Mouse (Mus musculus): ENCODE data around the gene Olfr248.
"Not testable (repeated sequence)": the region's sequence is repeated elsewhere in the genome, so short reads cannot be mapped to it uniquely, and the experiment has no call there.

Olfr248 gene

GRCm38 (mm10) chr1:174390746-174391145 lies at the start of gene Olfr248:
Gene Olfr248 (plus strand): TSS chr1:174391046.
- DNase-seq (ENCODE audit: extremely low spot score, low read depth, low spot score) = no peak

GRCm38 (mm10) chr1:174353636-174354035 lies 37.2 kb upstream of the Olfr248 start:
- not testable (repeated sequence) for DNase-seq (ENCODE audit: extremely low spot score, low read depth, low spot score)

- DNase-seq (ENCODE audit: extremely low spot score, low read depth, low spot score) = no peak
These were observed 36.2 kb upstream of the Olfr248 start for GRCm38 (mm10) chr1:174354640-174355039.

GRCm38 (mm10) chr1:174364882-174365451 lies 25.9 kb upstream of the Olfr248 start, which contains the start of gene Olfr417:
Gene Olfr417 (plus strand): TSS chr1:174365122.
- DNase-seq (ENCODE audit: extremely low spot score, low read depth, low spot score) = no peak

GRCm38 (mm10) chr1:174373799-174374198 lies 17.0 kb upstream of the Olfr248 start:
- no peak for DNase-seq (ENCODE audit: extremely low spot score, low read depth, low spot score)

- no peak for DNase-seq (ENCODE audit: extremely low spot score, low read depth, low spot score)
These were observed 32.1 kb downstream of the Olfr248 start for GRCm38 (mm10) chr1:174422959-174423358.

- no peak for DNase-seq (ENCODE audit: extremely low spot score, low read depth, low spot score)
These were observed 32.9 kb downstream of the Olfr248 start, which contains the start of gene Olfr414 for GRCm38 (mm10) chr1:174423764-174424163. Gene Olfr414 (plus strand): TSS chr1:174424064.

GRCm38 (mm10) chr1:174426180-174426986 lies 35.5 kb downstream of the Olfr248 start:
- no peak for DNase-seq (ENCODE audit: extremely low spot score, low read depth, low spot score)

GRCm38 (mm10) chr1:174427402-174427801 lies 36.6 kb downstream of the Olfr248 start:
- no peak for DNase-seq (ENCODE audit: extremely low spot score, low read depth, low spot score)

GRCm38 (mm10) chr1:174428407-174428806 lies 37.6 kb downstream of the Olfr248 start:
- DNase-seq (ENCODE audit: extremely low spot score, low read depth, low spot score) = no peak

- DNase-seq (ENCODE audit: extremely low spot score, low read depth, low spot score) = no peak
These were observed 43.3 kb downstream of the Olfr248 start for GRCm38 (mm10) chr1:174434121-174434520.
